Mouse (Mus musculus): Measurements from ENCODE around the gene Klhdc1. TPM values are rescaled to one million over a fixed set of nuclear protein-coding genes. Genes with fewer than 3 reads are reported as not detected.

Gene Klhdc1
- polyA plus RNA-seq (2014; fragmentation: Illumina TruSeq; extraction: RNeasy Lipid Tissue Mini Kit (QIAGEN cat#74804); ENCODE audit: low read depth, low replicate concordance): 11.8 TPM

GRCm38 (mm10) chr12:69240876-69241275, at the start of gene Klhdc1:
Klhdc1 (plus strand) TSS chr12:69241176.

GRCm38 (mm10) chr12:69196444-69197377, 44.3 kb upstream of the Klhdc1 start, which contains the start of gene Gm49383:
Gm49383 (minus strand) TSS chr12:69197104.

GRCm38 (mm10) chr12:69198164-69198535, 42.8 kb upstream of the Klhdc1 start, which contains the start of gene Dnaaf2:
Dnaaf2 (minus strand) TSS chr12:69198429.

GRCm38 (mm10) chr12:69204052-69204833, 36.7 kb upstream of the Klhdc1 start, which contains the start of gene Gm49384:
Gm49384 (minus strand) TSS chr12:69204267.

DNA sequence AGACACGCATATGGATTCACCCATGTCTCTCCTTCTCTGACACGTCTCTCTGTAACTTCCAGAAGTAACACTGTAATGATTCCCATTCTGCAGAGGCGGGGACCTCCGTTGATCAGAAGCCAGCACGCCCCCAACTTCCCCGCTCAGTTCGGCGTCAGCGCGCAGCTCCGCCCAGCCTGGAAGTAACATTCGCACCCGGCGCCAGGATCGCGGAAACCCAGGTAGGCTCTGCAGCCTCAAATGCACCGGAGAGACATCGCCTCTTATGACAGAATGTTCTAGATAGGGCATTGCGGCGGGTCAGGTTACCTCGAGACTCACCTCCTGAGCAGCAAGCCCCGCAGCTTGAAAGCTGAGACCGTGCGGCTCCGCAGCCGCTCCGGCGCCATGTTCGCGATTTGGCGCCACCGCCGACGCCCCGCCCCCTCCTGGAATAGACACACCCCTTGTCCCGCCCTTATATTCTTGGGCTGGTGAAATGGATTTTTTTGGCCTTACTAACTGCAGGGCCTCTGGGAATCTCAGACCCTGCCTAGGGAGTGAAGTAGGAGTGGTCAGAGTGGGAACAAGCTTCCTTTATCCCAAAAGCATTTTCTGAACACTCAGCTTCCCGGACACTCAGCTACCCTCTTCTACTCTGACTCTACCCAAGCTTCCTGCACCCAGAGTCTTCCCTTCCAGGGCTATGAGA, 13.1 kb upstream of the Klhdc1 start, which contains the start of gene Pole2:
Pole2 (minus strand) TSS at position 420 of the 691 bp plus-strand sequence.

GRCm38 (mm10) chr12:69296511-69297410, 55.8 kb downstream of the Klhdc1 start, which contains the start of gene Klhdc2:
Klhdc2 (plus strand) TSS chr12:69296681.

Other genes with a start within 250 kb of the Klhdc1 start
- 36.7 TPM for gene Rps29, start 82.0 kb upstream of the Klhdc1 start, polyA plus RNA-seq (2014; fragmentation: Illumina TruSeq; extraction: RNeasy Lipid Tissue Mini Kit (QIAGEN cat#74804); ENCODE audit: low read depth, low replicate concordance)
- not detected for gene Lrr1, start 72.4 kb upstream of the Klhdc1 start, polyA plus RNA-seq (2014; fragmentation: Illumina TruSeq; extraction: RNeasy Lipid Tissue Mini Kit (QIAGEN cat#74804); ENCODE audit: low read depth, low replicate concordance)
- 161 TPM for gene Rpl36al, start 57.1 kb upstream of the Klhdc1 start, polyA plus RNA-seq (2014; fragmentation: Illumina TruSeq; extraction: RNeasy Lipid Tissue Mini Kit (QIAGEN cat#74804); ENCODE audit: low read depth, low replicate concordance)
- gene Mgat2, start 57.0 kb upstream of the Klhdc1 start, polyA plus RNA-seq (2014; fragmentation: Illumina TruSeq; extraction: RNeasy Lipid Tissue Mini Kit (QIAGEN cat#74804); ENCODE audit: low read depth, low replicate concordance): 195 TPM
- 3.4 TPM for gene Gm49383, start 44.1 kb upstream of the Klhdc1 start, polyA plus RNA-seq (2014; fragmentation: Illumina TruSeq; extraction: RNeasy Lipid Tissue Mini Kit (QIAGEN cat#74804); ENCODE audit: low read depth, low replicate concordance)
- gene Dnaaf2, start 42.7 kb upstream of the Klhdc1 start, polyA plus RNA-seq (2014; fragmentation: Illumina TruSeq; extraction: RNeasy Lipid Tissue Mini Kit (QIAGEN cat#74804); ENCODE audit: low read depth, low replicate concordance): 1.6 TPM
- gene Gm49384, start 36.9 kb upstream of the Klhdc1 start, polyA plus RNA-seq (2014; fragmentation: Illumina TruSeq; extraction: RNeasy Lipid Tissue Mini Kit (QIAGEN cat#74804); ENCODE audit: low read depth, low replicate concordance): 9.1 TPM
- 4.6 TPM for gene Pole2, start 13.0 kb upstream of the Klhdc1 start, polyA plus RNA-seq (2014; fragmentation: Illumina TruSeq; extraction: RNeasy Lipid Tissue Mini Kit (QIAGEN cat#74804); ENCODE audit: low read depth, low replicate concordance)
- 131 TPM for gene Klhdc2, start 55.5 kb downstream of the Klhdc1 start, polyA plus RNA-seq (2014; fragmentation: Illumina TruSeq; extraction: RNeasy Lipid Tissue Mini Kit (QIAGEN cat#74804); ENCODE audit: low read depth, low replicate concordance)
- gene Nemf, start 116.0 kb downstream of the Klhdc1 start, polyA plus RNA-seq (2014; fragmentation: Illumina TruSeq; extraction: RNeasy Lipid Tissue Mini Kit (QIAGEN cat#74804); ENCODE audit: low read depth, low replicate concordance): 87.2 TPM
- 57.1 TPM for gene Arf6, start 131.0 kb downstream of the Klhdc1 start, polyA plus RNA-seq (2014; fragmentation: Illumina TruSeq; extraction: RNeasy Lipid Tissue Mini Kit (QIAGEN cat#74804); ENCODE audit: low read depth, low replicate concordance)
- gene Gm9887, start 131.3 kb downstream of the Klhdc1 start, polyA plus RNA-seq (2014; fragmentation: Illumina TruSeq; extraction: RNeasy Lipid Tissue Mini Kit (QIAGEN cat#74804); ENCODE audit: low read depth, low replicate concordance): not detected